Comparison of ENCODE assay signal across 12 mouse cellular contexts in the genomic region with DNA sequence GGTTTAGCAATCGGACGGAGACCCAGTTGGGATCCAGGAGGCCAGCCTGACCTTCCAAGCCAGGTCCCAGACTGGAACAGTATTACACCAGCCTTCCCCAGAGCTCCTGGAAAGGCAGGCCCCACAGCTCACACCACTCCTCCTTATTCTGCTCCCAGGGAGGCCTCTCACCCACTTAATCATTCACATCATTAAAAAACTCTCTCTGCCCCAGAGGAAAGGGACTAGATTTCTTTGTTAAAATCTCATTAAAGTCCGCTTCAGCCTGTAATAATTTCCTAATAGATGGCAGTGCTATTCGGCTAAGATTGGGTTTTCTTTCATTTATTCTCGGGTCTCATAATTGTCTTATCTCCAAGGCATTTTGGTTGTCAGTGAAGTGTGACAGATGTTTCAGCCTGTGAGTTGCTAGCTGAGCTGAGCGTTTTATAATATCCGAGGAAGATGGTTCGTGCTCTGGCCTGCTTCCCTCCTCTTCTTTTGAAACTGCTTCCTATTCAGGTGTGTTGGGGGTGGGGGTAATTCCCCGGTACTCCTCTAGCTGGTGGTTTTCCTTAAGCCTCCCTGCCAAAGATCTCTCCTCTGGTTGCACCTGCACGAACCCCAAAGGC. TPM values are rescaled to one million over a fixed set of nuclear protein-coding genes. Genes with fewer than 3 reads are reported as not detected.
A peak's percentile ranks its signal among the peaks of the same experiment; 100 is the strongest.
DNase-seq lines count a peak whose midpoint lies in the region; ATAC-seq and TF ChIP-seq lines count a peak whose summit lies in the region.
"Had no signal": no experiment of that assay in that cellular context is flagged by ENCODE, and none has a peak within 500 bp of the region (broad histone marks: within the 10 kb centered on the region; RNA-seq: fewer than 3 reads in every experiment).

No protein-coding gene starts in this region.

- TF ChIP-seq CTCF in brain, embryonic 14.5 days (IDR thresholded peaks at IDR 0.05; ENCODE audit: borderline replicate concordance, extremely low read depth, insufficient read depth, insufficient read length) = no peak

- H3K9me3 ChIP-seq in forebrain, embryonic 15.5 days = no peaks in the 10 kb centered on the region
- H3K9me3 ChIP-seq: heart, embryonic 12.5 days had no signal

- TF ChIP-seq POLR2A in brain, embryonic 14.5 days (IDR thresholded peaks at IDR 0.05; ENCODE audit: borderline replicate concordance, extremely low read depth, insufficient read depth, insufficient read length, poor library complexity, severe bottlenecking) = no peak

- no peaks in the 10 kb centered on the region for H3K36me3 ChIP-seq in forebrain, embryonic 15.5 days
- H3K36me3 ChIP-seq: heart, embryonic 12.5 days had no signal

- WGBS in forebrain, embryonic 15.5 days = 13% methylated on average over 10 of the region's 10 CpGs

- 0 out of 2 replicates have a peak overlapping the region, but pooled peaks have one; percentile 1 for H3K9ac ChIP-seq in forebrain, embryonic 15.5 days (replicated peaks)
- H3K9ac ChIP-seq: heart, embryonic 12.5 days; liver, postnatal 0 days had no signal

- H3K4me3 ChIP-seq in forebrain, embryonic 15.5 days = no peak overlapping the region
- H3K4me3 ChIP-seq: heart, embryonic 12.5 days had no signal

- ATAC-seq in forebrain, embryonic 15.5 days (replicated peaks) = peak; percentile 57; the same call in 1 of the 2 replicates

- DNase-seq in kidney, postnatal 4 days = peak; percentile 10 to 20
- no peak for DNase-seq in kidney, adult 9 months
- peak; percentile 68 for DNase-seq in brain, embryonic 14.5 days (ENCODE audit: low read depth)
- peak; percentile 17 for DNase-seq in lung, postnatal 14 days
- no peak for DNase-seq in heart, postnatal 14 days
- no peak for DNase-seq in urinary bladder, adult 18-20 months (ENCODE audit: low spot score in 2 of 2)
- DNase-seq in urinary bladder, postnatal 4 days (ENCODE audit: low spot score in 2 of 2) = no peak
- DNase-seq: cerebellum, postnatal 10 days; kidney, adult 11 months; liver, postnatal 0 days had no signal

- intact Hi-C loops in heart, postnatal 14 days (cut with DNase I) = no loop called here

- no peaks in the 10 kb centered on the region for H3K27me3 ChIP-seq in forebrain, embryonic 15.5 days
- H3K27me3 ChIP-seq: heart, embryonic 12.5 days had no signal

- peaks cover 22% of the 10 kb centered on the region for H3K4me1 ChIP-seq in forebrain, embryonic 15.5 days

- H3K4me2 ChIP-seq in forebrain, embryonic 15.5 days (replicated peaks) = no peak overlapping the region
- H3K4me2 ChIP-seq: heart, embryonic 12.5 days had no signal

- H3K27ac ChIP-seq in forebrain, embryonic 15.5 days (replicated peaks) = peak overlapping the region; percentile 62

RNA-seq across cellular contexts. Expression of gene Syt14, which starts 46.8 kb away (rescaled TPM):
- 6.6 and 10.3 TPM in 2 replicates for polyA plus RNA-seq in brain, embryonic 14.5 days (2012; rRNA removed)
- 8.5 and 8.7 TPM in 2 replicates for polyA plus RNA-seq in forebrain, embryonic 15.5 days (2015; fragmentation: Nextera tagmentation; extraction: Ambion mirVana)
- under 1 TPM; 0.14 to 0.22 TPM for total RNA-seq in heart, postnatal 14 days (2021)

RNA-seq across cellular contexts. Expression of gene Diexf, which starts 47.7 kb away (rescaled TPM):
- polyA plus RNA-seq in brain, embryonic 14.5 days (2012; rRNA removed) = 30.2 and 37.0 TPM in 2 replicates
- polyA plus RNA-seq in forebrain, embryonic 15.5 days (2015; fragmentation: Nextera tagmentation; extraction: Ambion mirVana) = 11.2 and 11.5 TPM in 2 replicates
- 10 to 100 TPM in 1 of 2 experiments, 1 to 10 TPM in 1; 9.7 to 10.1 TPM for total RNA-seq in heart, postnatal 14 days (2021)

Comparison
In these comparisons a context has a peak if more than half of its experiments do, and no peak if none do; other contexts are left out.
1. DNase-seq: peak in kidney, postnatal 4 days (2 of 2), brain, embryonic 14.5 days (single experiment) and lung, postnatal 14 days (single experiment); none in kidney, adult 9 months (single experiment), heart, postnatal 14 days (0 of 2), urinary bladder, adult 18-20 months (0 of 2) and urinary bladder, postnatal 4 days (0 of 2).